Mouse (Mus musculus): ENCODE results near the gene Arrb2.
"Not testable (repeated sequence)": the region's sequence is repeated elsewhere in the genome, so short reads cannot be mapped to it uniquely, and the experiment has no call there.

The Arrb2 gene

DNA sequence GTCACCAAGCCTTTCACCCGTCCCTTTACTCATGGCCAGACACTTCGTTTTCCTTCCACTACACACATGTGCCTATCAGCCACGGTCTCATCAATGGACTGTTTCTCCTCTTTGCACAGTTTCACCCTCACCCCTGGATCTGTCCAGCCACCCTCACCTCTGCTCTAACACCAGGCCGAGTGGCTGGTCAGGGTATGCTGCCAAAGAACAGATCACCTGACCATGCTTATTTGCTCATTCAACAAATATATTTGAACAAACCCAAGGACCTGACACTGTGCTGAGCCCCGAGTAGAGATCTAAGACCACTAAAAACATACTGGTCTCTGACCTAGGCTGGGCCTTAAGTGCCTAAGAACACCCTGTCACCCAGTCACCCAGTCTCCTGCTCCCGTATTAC is 12.2 kb downstream of the Arrb2 start:
- no peak for DNase-seq (ENCODE audit: low read depth, low spot score)

DNA sequence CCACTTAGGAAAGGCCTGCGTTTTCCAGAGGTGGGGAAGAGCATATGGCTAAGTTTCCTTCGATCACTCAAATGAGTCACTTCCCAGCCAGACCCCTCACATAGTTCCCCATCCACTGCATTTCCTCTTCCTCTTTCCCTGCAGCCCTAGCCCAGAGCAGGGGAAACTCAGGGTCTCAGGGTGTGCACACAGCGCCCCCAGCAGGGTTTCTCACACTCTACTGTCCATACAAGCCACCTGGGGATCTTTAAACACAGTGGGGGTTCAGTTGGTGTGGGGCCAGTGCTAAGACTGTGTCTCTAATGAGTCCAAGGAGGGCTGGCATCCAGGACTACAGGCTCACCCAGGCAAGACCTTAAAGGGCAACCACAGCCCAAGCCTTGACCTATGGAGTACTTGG is 14.3 kb downstream of the Arrb2 start:
- DNase-seq (ENCODE audit: low read depth, low spot score): no peak

DNA sequence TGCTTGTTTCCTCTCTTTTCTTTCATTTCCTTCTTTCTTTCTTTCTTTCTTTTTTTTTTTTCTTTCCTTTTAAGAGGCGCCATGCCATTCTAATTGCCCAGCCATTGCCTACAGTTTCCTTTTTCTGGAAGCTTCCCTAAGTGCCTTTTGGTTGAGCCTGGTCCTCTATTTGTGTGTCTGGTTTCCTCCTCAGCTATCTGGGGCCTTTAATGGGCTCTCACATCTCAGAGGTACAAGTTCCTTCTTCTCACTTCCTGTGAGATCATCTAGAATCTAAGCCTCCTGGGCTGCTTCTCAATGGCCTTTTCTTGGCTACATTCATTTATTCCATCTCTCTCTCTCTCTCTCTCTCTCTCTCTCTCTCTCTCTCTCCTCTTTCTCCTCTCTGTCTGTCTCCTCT is 14.9 kb downstream of the Arrb2 start:
- DNase-seq (ENCODE audit: low read depth, low spot score): no peak

DNA sequence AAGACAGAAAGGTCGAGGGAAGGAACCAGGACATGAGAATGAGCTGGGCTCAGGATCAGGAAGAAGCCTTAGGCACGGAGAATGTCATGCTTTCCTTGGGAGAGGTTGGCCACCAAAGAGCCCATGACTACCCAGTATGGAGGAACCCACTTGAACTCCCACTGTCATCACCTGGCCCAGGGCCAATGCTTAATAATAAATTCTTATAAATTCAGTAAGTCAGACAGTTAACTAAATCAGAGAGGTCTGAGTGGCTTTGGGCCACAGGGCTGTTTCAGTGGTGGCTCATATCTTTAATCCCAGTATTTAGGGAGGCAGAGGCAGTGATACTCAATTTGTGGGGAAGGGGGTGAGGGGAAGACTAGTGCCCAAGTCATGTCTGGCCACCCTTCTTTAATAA is 18.5 kb downstream of the Arrb2 start:
- no peak for DNase-seq (ENCODE audit: low read depth, low spot score)

DNA sequence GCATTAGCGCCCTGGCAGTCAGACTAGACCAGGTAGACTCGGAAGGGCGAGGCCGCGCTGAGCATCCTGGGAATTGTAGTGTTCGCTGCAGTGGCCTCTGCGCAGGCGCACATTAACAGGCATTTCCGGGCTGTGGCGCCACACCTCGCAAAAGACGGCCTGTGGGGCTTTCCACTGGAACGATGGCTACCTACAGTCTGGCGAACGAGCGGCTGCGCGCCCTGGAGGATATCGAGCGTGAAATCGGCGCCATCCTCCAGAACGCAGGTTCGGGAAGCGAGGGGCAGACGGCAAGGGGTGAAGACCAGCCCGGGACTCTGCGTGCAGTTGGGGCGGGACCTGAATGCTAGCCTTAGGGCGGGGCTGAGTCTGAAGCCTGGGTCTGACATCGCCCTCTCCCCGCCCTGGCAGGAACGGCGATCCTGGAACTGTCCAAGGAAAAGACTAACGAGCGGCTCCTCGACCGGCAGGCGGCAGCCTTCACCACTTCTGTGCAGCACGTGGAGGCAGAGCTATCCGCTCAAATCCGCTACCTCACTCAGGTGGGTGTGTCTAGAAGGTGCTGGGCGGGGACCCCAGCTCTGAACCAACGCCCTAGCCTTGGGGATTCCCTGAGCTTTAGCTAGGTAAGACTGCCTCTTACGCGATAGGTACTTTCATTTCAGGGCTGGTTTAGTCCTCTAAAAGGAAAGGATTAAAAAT is 19.5 kb downstream of the Arrb2 start, which contains the start of gene Med11:
Gene Med11, plus strand, starts transcription at position 123 of the 702 bp plus-strand sequence.
- DNase-seq (ENCODE audit: low read depth, low spot score): peak; percentile 99

DNA sequence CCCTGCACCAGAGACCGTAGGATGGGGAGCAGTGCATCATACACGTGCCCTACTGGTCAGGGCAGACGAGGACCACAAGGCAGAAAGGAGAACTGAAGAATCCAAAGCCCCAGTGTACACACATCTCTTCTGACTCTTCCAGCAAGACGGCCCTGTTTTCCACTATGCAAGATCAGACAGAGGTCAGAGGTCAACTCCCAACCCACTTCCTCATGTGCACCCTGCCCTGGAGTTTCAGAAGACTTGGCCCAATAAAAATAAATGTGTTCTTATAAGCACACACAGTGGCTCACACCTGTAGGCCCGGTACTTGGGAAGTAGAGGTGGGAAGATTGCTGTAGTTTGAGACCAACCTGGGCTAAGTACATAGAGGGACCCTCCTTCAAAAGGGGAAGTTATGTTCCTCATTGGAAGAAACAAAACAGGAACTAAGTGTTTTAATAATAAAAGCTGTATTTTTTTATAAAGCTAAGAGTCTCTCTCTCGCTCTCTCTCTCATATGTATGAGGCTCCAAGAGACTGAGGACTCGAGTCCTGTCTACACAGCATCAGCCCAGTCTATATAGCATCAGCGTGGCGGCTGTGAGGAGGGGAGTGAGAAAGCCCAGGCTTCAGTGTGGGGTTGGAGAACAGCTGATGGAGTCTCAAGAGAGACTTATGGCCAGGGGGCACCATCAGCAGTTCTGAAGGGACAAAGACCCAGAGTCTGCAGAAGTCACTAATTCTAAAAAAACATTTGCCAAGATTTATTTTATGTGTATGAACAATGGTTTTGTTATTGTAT is 21.0 kb downstream of the Arrb2 start:
- no peak for DNase-seq (ENCODE audit: low read depth, low spot score)

DNA sequence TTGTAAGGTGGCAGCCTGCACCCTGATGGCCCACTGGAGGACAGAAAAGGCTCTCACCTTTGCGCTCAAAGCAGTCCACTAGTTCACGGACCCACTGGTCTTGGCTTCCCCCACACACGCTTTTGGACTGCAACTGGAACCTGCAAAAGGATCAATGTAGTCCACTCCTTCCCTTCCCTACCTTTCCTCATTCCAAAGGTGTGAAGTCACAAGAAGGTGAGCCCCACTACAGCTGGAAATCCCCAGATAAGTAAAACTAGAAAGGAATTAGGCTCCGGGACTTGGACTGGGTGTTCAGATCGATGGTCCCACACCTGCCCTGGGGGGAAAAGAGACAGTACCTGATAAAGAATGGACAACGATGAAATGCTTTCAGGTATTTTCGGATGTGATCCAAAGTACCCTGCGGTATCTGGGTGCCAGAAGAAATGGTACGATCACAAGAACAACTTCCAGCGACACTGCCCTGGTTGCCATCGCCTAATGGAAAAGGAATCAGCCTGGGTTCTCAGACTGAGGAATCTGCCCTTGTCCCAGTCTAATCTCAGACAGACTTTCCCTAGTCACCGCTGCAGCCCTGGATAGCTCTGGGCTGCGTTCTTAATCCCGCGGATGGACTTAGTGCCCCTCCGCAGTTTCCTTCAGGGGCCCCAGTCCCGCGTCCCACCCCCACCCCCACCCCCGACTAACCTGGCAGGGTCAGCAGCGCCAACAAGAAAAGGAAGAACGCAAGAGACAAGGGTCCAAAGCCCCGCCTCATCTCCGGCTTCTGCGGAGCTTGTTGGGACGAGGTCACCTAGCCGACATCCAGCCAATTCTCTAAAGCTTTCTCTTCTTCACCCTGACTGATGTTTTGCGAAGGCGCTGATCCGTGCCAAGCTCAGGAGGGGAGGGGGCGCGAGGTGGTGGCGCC is 26.5 kb downstream of the Arrb2 start, which contains the start of gene Zmynd15:
Gene Zmynd15, plus strand, starts transcription at position 746 of the 913 bp plus-strand sequence.
- no peak for DNase-seq (ENCODE audit: low read depth, low spot score)

DNA sequence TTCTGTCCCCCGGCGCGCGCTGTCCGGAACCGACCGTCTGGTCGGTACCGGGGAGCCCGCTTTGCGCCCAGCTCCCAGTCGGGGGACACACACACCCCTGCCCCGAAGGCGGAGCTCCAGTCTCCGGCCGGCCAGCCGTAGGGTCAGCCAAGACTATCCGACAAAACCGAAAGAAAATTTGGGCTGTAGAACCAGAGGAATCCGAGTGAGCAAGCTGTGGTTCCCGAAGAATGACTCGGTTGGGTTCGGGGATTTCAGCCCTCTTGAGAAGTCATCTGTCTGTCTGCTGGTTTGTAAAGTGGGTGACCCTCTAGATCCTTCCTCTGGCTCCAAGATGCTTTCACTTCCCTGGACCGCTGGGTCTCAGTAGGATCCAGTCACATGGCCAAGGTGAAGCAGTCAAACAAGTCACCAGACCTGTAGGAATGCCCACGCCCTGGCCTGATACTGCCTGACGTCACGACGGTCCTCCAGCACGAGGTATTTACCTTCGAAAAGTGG is 27.2 kb downstream of the Arrb2 start, which contains the start of gene Cxcl16:
Gene Cxcl16, minus strand, starts transcription at position 384 of the 501 bp plus-strand sequence.
- DNase-seq (ENCODE audit: low read depth, low spot score): peak; percentile 63

DNA sequence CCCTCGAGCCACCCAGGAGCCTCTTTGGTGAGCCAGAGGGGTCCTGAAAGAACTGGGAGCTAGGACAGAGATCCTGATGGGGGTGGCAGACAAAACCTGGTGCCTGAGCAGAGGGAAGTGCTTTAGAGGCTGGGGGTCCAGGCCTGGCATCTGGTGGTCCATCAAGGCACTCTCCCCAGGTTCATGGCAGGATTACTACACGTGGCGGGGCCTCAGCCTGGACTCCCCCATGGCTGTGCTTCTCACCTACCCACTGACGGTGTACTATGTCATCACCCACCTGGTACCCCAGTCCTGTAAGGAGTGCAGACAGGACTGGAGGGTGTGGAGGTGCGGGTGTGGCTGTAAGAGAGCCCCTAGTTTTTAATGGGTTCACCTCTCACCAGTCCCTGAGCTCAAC is 31.5 kb downstream of the Arrb2 start:
- no peak for DNase-seq (ENCODE audit: low read depth, low spot score)

DNA sequence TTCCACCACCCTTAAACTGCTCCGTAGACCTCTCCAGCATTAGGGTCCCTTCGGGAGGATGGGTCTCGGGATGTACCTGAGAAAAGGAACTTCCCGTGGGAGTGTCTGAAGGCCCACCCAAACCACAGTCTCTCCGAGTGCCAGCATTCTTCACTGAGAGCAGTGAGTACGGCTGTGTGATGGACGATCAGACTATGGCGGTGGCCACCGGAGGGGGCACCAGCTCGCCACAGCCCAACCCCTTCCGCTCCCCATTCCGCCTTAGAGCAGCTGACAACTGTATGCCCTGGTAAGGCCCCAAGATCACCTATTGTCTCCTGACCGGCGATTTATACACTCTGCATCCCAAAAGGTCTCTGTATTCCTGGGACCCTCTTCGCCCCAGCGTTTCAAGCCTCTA is 32.8 kb downstream of the Arrb2 start:
- DNase-seq (ENCODE audit: low read depth, low spot score): no peak

DNA sequence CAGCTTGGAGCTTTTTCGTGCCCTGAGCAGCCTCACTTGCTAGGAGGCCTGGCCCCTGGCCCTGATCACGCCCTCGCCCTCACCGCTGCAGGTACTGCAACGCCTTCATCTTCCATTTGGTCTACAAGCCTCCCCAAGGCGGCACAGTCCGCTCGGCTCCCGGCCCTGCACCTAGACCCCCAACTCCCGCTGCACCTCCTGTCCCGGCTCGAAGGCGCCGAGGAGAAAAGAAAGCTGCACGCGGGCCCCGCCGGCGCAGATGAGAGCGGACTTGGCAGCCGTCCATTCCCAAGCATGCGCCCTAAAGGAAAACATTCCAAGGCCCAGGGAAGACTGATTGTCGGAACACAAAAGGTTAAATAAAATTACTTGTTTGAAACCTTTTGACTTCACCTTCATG is 33.4 kb downstream of the Arrb2 start:
- peak; percentile 47 for DNase-seq (ENCODE audit: low read depth, low spot score)

DNA sequence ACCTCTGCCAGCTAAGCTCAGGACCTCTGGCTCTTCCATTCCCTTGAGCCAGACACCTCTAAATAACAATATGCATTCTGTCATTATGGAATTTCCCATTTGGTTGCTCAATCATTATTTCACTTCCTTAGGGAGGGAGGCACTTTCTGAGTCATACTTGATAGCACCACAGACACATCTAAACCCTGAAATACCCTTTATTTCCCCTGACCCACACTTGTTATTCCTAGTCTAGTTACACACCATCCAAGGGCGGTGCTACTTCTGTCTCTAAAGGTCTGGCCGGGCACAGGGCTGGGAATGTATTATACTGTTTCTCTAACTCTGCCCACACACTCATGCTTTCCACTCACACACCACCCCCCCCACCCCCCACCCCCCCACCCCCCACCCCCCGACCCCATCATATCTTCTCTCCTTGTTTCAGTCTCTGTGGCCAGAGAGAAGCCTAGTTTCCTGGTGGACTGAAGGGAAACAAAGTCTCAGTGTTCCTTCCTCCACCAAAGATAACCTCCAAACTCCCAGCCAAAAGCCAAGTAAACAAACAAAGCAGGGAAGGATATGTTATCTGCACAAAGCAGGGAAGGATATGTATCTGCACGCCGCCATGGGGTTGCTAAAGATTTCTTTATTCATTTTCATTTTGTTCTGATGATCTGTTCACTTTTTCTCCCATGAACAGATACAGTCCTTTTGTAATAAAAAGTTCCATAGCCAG is 35.6 kb downstream of the Arrb2 start:
- no peak for DNase-seq (ENCODE audit: low read depth, low spot score)

DNA sequence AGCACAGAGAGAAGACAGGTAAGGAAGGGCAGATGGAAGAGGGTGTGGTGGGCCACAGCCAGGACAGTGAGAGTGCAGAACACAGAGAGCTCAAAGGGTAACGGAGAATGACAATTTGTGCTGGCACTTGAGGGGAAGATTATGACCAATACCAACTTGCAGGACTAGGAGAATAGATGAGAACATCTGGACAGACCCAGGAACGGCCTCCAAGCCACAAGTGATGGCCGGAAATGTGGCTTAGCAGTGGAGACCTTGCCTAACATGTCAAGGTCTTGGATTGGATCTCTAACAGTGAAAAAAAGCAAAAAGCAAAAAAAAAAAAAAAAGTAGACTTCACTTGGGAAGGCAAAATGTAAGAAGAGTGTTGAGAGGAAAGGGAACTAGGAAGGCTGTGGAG is 37.3 kb downstream of the Arrb2 start:
- DNase-seq (ENCODE audit: low read depth, low spot score): no peak

DNA sequence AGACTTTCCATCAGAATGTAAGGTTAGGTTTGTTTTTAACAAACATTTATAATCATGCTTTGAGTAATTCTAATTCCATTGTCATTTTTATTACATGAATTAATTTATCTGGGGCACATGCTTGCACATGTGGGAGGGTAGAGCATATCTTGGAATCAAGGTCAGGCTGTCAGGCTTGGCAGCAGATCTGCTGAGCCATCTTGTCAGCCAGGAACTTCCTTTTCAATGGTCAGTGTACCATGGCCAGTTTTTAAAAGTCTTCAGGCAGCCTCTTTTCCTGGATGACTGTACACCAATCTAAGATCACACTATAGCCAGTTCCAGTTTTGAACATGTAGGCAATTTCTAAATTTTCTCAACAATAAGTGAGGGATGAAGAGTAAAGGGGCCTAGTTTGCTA is 40.3 kb downstream of the Arrb2 start:
- no peak for DNase-seq (ENCODE audit: low read depth, low spot score)

DNA sequence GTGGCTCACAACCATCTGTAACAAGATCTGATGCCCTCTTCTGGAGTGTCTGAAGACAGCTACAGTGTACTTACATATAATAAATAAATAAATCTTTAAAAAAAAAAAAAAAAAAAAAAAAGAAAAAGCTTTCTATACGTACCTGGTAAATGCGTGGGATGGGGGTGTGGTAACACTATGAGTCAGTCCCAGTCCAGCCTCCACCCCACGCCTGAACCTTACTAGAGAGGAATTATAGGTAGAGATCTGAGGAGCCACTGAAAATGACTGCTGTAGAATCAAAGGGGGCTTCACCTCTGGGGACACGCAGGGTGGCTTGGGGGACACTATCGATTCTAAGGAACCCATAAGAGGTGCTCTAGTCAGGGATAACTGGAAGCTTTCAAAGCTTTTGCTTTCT is 40.9 kb downstream of the Arrb2 start:
- DNase-seq (ENCODE audit: low read depth, low spot score): not testable (repeated sequence)

DNA sequence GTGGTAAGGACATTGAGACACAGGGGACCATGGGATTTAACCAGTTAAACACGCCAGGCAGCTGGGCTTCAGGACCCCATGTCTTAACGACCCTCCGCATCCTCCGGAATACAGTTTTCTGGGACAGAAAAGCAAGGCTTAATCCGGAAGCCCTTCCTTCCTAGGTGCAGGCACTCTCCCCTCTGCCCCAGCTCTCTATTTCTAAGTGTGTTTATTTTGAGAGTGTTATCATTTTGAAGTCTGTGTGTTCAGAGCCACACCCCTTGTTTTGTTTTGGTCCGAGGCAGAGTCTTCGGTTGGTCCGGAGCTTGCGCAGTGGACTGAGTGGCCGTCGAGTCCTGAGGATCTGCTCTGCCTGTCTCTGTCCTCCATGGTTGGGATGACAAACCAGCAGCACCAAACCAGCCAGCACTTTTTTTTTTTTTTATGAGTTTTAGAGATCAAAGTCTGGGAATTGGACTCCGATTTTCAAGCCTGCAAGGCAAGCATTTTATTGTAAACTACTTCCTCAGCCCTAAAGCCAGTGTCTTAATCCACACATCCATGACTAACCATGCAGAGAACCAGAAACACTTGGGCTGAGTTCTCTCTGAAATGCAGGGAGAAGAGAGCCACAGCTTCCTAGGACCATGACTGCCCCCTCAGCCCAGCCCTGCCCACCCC is 42.6 kb downstream of the Arrb2 start:
- DNase-seq (ENCODE audit: low read depth, low spot score): no peak

DNA sequence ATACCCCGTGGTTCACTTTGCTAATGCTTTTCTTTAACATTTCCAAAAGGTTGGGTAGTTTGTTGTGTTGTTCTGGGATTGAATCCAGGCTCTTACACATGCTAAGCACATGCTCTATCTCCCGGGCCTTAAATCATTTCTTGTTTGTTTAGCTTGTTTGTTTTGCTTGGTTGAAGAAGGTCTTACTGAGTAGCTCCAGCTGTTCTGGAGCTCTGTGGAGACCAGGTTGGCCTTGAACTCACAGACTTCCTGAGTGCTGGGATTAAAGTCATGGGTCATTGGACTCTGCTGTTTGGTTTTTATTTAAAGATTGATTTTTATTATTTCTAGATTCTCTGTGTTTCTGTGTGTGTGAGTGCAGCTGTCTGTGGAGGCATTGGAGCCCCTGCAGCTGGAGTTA is 53.1 kb downstream of the Arrb2 start:
- DNase-seq (ENCODE audit: low read depth, low spot score): no peak

DNA sequence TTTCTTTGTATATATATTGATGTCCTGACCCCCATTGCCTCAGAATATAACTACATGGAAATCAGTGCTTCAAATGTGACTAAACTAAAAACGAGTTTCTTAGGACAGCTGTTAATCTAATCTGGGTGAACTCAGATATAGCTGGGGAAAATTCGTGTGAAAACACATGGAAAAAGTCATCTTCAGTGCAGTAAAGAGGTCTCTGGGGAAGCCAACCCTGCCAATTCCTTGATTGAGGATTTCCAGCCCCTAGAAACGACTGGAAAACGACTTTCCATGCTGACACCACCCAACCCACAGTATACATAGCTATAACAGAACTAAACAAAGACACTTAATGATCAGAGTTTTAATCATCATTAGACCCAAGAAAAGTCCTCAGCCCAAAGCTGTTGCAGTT is 55.4 kb downstream of the Arrb2 start:
- no peak for DNase-seq (ENCODE audit: low read depth, low spot score)

DNA sequence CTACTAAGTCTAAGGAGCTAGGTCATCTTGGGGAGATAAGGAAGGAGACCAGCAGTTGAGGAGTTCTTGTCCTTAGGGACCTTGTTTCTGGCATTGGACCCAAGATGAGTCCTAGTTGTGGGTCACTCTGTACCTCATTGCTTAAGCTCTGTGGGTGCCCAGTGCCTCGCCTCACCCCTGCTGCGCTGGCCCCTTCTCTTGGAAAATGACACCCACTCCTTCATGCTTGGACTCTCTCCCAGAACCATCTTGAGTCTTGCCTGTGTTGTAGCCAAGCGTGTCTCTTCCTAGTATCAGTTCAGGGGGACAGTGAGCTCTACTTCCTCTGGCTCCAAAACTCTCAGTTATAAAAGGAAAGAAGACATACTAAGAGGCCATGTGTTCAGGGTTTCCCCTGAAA is 56.7 kb downstream of the Arrb2 start:
- DNase-seq (ENCODE audit: low read depth, low spot score): no peak

DNA sequence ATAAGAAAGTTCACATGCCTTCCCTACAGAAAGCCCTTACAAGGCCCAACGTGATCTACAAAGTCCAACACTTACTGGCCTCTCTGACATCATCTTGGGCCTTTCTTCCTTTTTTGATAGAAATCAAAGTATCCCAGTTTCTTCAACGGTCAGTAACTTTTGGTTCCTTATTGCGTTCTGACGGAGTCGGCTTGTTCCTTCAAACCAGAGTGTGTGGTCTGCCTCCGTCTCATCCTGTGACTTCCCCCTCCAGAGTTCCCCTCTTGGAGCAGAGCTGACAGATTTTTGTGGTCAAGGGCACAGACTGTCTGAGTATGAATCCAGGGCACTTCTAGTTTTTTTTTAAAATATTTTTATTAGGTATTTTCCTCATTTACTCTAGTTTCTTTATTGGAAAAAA is 57.2 kb downstream of the Arrb2 start:
- DNase-seq (ENCODE audit: low read depth, low spot score): no peak

All from ZHBTc4 (cell line).